Mouse (Mus musculus) gastrocnemius, postnatal 4 days (tissue): ENCODE measurements around the gene Slc25a45. TPM values are rescaled to one million over a fixed set of nuclear protein-coding genes. Genes with fewer than 3 reads are reported as not detected.

Experiments used
- DNase-seq, 2 experiments: peaks; one replicate each; pipeline ENCODE4 v3.0.0; 2021 to 2022; ENCODE audit warnings: low spot score in 2 of 2, mixed read lengths in 2 of 2
- total RNA-seq, 2 experiments: library from RNA; stranded (reverse); gene quantifications; 2 replicates each; pipeline ENCODE4 v1.2.3; 2021

The Slc25a45 gene
- total RNA-seq, 2 experiments from 2014 or later, result 3.7 to 3.8 TPM

- DNase-seq, result no peak
Measured at GRCm38 (mm10) chr19:5889211-5889610, 11.6 kb downstream of the Slc25a45 start.

- no peak for DNase-seq
Measured at GRCm38 (mm10) chr19:5891521-5892258, 14.1 kb downstream of the Slc25a45 start.

GRCm38 (mm10) chr19:5892262-5892661 lies 14.7 kb downstream of the Slc25a45 start:
- DNase-seq, result no peak

- no peak for DNase-seq
Measured at GRCm38 (mm10) chr19:5892735-5893134, 15.1 kb downstream of the Slc25a45 start.

GRCm38 (mm10) chr19:5893282-5894001 lies 15.8 kb downstream of the Slc25a45 start:
- DNase-seq, result no peak

GRCm38 (mm10) chr19:5894002-5894678 lies 16.5 kb downstream of the Slc25a45 start, which contains the start of gene Tigd3:
Gene Tigd3 (minus strand): TSS chr19:5894149.
- DNase-seq, result peak; percentile 87 to 96

- no peak for DNase-seq
Measured at GRCm38 (mm10) chr19:5907275-5907674, 29.7 kb downstream of the Slc25a45 start.

GRCm38 (mm10) chr19:5910221-5910620 lies 32.6 kb downstream of the Slc25a45 start:
- DNase-seq, result no peak

GRCm38 (mm10) chr19:5911430-5912102 lies 34.0 kb downstream of the Slc25a45 start:
- DNase-seq, result no peak

GRCm38 (mm10) chr19:5912103-5913006 lies 34.7 kb downstream of the Slc25a45 start:
- DNase-seq, result peak; percentile 97 to 99

GRCm38 (mm10) chr19:5913007-5913719 lies 35.6 kb downstream of the Slc25a45 start, which contains the start of gene Dpf2:
Gene Dpf2 (minus strand): TSS chr19:5913010.
- no peak for DNase-seq

GRCm38 (mm10) chr19:5921715-5922114 lies 44.1 kb downstream of the Slc25a45 start:
- DNase-seq, result no peak

- peak in 1 of 2 experiments; percentile 33 for DNase-seq
Measured at GRCm38 (mm10) chr19:5922119-5922942, 44.7 kb downstream of the Slc25a45 start.

GRCm38 (mm10) chr19:5922963-5923362 lies 45.4 kb downstream of the Slc25a45 start:
- DNase-seq, result no peak

GRCm38 (mm10) chr19:5923990-5924712 lies 46.5 kb downstream of the Slc25a45 start:
- DNase-seq, result peak; percentile 87 to 97

- peak; percentile 96 to 98 for DNase-seq
Measured at GRCm38 (mm10) chr19:5924713-5925093, 47.1 kb downstream of the Slc25a45 start, which contains the start of gene Cdc42ep2. Gene Cdc42ep2 (minus strand): TSS chr19:5924816.

- DNase-seq, result peak in 1 of 2 experiments; percentile 30
Measured at GRCm38 (mm10) chr19:5925311-5925855, 47.8 kb downstream of the Slc25a45 start.
